Comparison of ENCODE assay signal across 24 mouse cellular contexts in the genomic region with DNA sequence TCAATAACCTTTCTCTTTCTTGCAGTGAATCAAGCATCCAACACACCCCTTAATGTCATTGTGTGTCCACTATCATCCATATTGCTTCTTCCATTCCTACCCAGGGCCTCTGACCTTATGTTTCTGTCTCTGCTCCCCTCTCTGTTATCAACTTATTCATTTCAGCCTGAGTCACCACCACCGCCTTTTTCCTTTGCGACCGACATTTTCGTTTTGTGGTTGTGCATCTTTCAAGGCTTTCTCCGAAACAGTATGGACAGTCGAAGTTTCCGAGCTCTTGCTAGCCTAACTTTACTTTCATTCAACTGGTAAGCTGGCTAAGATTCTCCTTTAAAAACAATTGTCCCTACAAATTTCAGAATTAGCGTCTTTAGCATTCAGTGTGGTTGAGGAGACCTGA.
DNase-seq lines count a peak whose midpoint lies in the region; ATAC-seq and TF ChIP-seq lines count a peak whose summit lies in the region.
"Had no signal": no experiment of that assay in that cellular context is flagged by ENCODE, and none has a peak within 500 bp of the region (broad histone marks: within the 10 kb centered on the region; RNA-seq: fewer than 3 reads in every experiment).

No protein-coding gene starts in this region.

- no peaks in the 10 kb centered on the region for H3K79me2 ChIP-seq in CH12.LX (replicated peaks; ENCODE audit: control insufficient read depth, extremely low read depth, insufficient read depth, poor library complexity, severe bottlenecking)

- ATAC-seq in midbrain, embryonic 15.5 days (replicated peaks): no peak
- peak; percentile 32 for ATAC-seq in inflammation-experienced regulatory T-cells, adult 6 months
- ATAC-seq: CD4-positive, CD25-positive, alpha-beta regulatory T cell, adult 4 months; forebrain, embryonic 14.5 days; forebrain, embryonic 16.5 days had no signal

- in situ Hi-C loops in CH12.LX (cut with MboI; ENCODE audit: low pct_ligation_motif_present, low pct_unique_long_range_greater_than_20kb, low sequenced_read_pairs): no loop called here

- TF ChIP-seq POLR2A in CH12.LX (IDR thresholded peaks at IDR 0.05; ENCODE audit: low read depth, low read length): no peak

- no peak overlapping the region for H3K4me3 ChIP-seq in midbrain, embryonic 10.5 days
- H3K4me3 ChIP-seq in midbrain, embryonic 15.5 days: no peak overlapping the region
- no peak overlapping the region for H3K4me3 ChIP-seq in CH12.LX (replicated peaks in 1 of 3; ENCODE audit: low read depth in 2 of 3, low read length in 2 of 3, poor library complexity in 1 of 3)
- H3K4me3 ChIP-seq: embryonic facial prominence, embryonic 13.5 days; embryonic facial prominence, embryonic 15.5 days; erythroblast, embryonic 14.5 days; forebrain, embryonic 10.5 days; forebrain, embryonic 12.5 days had no signal

- no peak for TF ChIP-seq RAD21 in CH12.LX (IDR thresholded peaks at IDR 0.05; ENCODE audit: low read depth, low read length)

- peak overlapping the region; percentile 19 for H3K27ac ChIP-seq in midbrain, embryonic 10.5 days (replicated peaks)
- no peak overlapping the region for H3K27ac ChIP-seq in midbrain, embryonic 15.5 days
- H3K27ac ChIP-seq in CH12.LX (ENCODE audit: insufficient read depth, low read depth): peak overlapping the region; percentile 67
- H3K27ac ChIP-seq: embryonic facial prominence, embryonic 13.5 days; embryonic facial prominence, embryonic 15.5 days; forebrain, embryonic 12.5 days had no signal

- TF ChIP-seq EP300 in CH12.LX (IDR thresholded peaks at IDR 0.05; ENCODE audit: low read length): peak; percentile 79; the same call in 1 of the 2 replicates

- dilution Hi-C loops in CH12.LX (cut with MboI; ENCODE audit: extremely low pct_ligation_motif_present, extremely low pct_unique_long_range_greater_than_20kb, low sequenced_read_pairs): no loop called here

- H3K4me1 ChIP-seq in midbrain, embryonic 10.5 days: peaks cover 17% of the 10 kb centered on the region
- H3K4me1 ChIP-seq in midbrain, embryonic 15.5 days: peaks cover 9% of the 10 kb centered on the region
- peaks cover 12 to 48% of the 10 kb centered on the region in 2 experiments; a peak in 3 of 4 replicates for H3K4me1 ChIP-seq in CH12.LX (ENCODE audit: control insufficient read depth in 1 of 2, insufficient read depth in 2 of 2)
- H3K4me1 ChIP-seq: embryonic facial prominence, embryonic 15.5 days had no signal

- DNase-seq in midbrain, embryonic 10.5 days (ENCODE audit: low spot score): no peak
- no peak for DNase-seq in CH12.LX (ENCODE audit: extremely low read depth)
- DNase-seq in layer of hippocampus, postnatal 10 days (ENCODE audit: low spot score in 2 of 2): no peak
- no peak for DNase-seq in gastrocnemius, adult 8-10 months (ENCODE audit: low spot score in 2 of 2)
- DNase-seq: adrenal gland, adult 2 months; adrenal gland, postnatal 10 days; adrenal gland, postnatal 25 days; cerebellum, adult 11 months; cerebellum, adult 18-20 months; cerebellum, adult 8-10 months; cerebellum, adult 9-11 months; cerebellum, postnatal 14 days; cerebellum, postnatal 36 days; embryo, embryonic 11 days had no signal

- no peak for TF ChIP-seq CTCF in CH12.LX (conservative IDR thresholded peaks at IDR 0.05 in 1 of 2, IDR thresholded peaks at IDR 0.05 in 1 of 2; ENCODE audit: low read depth in 2 of 2, low read length in 2 of 2)

- peaks cover 5% of the 10 kb centered on the region; the same call in 1 of the 2 replicates for H3K36me3 ChIP-seq in midbrain, embryonic 10.5 days
- H3K36me3 ChIP-seq in midbrain, embryonic 15.5 days (replicated peaks): no peaks in the 10 kb centered on the region
- peaks cover 2 to 44% of the 10 kb centered on the region in 2 experiments for H3K36me3 ChIP-seq in CH12.LX (replicated peaks in 1 of 2; ENCODE audit: control insufficient read depth in 1 of 2, insufficient read depth in 1 of 2, low read length in 1 of 2)
- H3K36me3 ChIP-seq: embryonic facial prominence, embryonic 13.5 days; embryonic facial prominence, embryonic 15.5 days; forebrain, embryonic 12.5 days had no signal

- no peak overlapping the region for H3K9ac ChIP-seq in midbrain, embryonic 15.5 days
- H3K9ac ChIP-seq in CH12.LX (ENCODE audit: insufficient read depth, low read depth): peak overlapping the region; percentile 50
- H3K9ac ChIP-seq: embryonic facial prominence, embryonic 13.5 days; embryonic facial prominence, embryonic 15.5 days; forebrain, embryonic 12.5 days had no signal

- no peak overlapping the region for H3K4me2 ChIP-seq in midbrain, embryonic 15.5 days
- H3K4me2 ChIP-seq in CH12.LX (ENCODE audit: insufficient read depth, low read depth, poor library complexity, severe bottlenecking): peak overlapping the region; percentile 75
- H3K4me2 ChIP-seq: embryonic facial prominence, embryonic 13.5 days; embryonic facial prominence, embryonic 15.5 days; forebrain, embryonic 12.5 days had no signal

- H3K9me3 ChIP-seq in midbrain, embryonic 10.5 days (replicated peaks): peaks cover 8% of the 10 kb centered on the region; the same call in 1 of the 2 replicates
- no peaks in the 10 kb centered on the region for H3K9me3 ChIP-seq in midbrain, embryonic 15.5 days
- H3K9me3 ChIP-seq in CH12.LX (replicated peaks; ENCODE audit: low read length): peaks cover 20% of the 10 kb centered on the region
- H3K9me3 ChIP-seq: embryonic facial prominence, embryonic 13.5 days; embryonic facial prominence, embryonic 15.5 days had no signal

- H3K27me3 ChIP-seq in midbrain, embryonic 10.5 days (ENCODE audit: low read depth, poor library complexity, severe bottlenecking): no peaks in the 10 kb centered on the region
- H3K27me3 ChIP-seq in midbrain, embryonic 15.5 days (replicated peaks): no peaks in the 10 kb centered on the region
- H3K27me3 ChIP-seq in CH12.LX (replicated peaks): no peaks in the 10 kb centered on the region
- H3K27me3 ChIP-seq: embryonic facial prominence, embryonic 13.5 days; embryonic facial prominence, embryonic 15.5 days; forebrain, embryonic 12.5 days had no signal

- 93% methylated on average over 8 of the region's 8 CpGs for WGBS in midbrain, embryonic 10.5 days
- WGBS in midbrain, embryonic 15.5 days: 93% methylated on average over 8 of the region's 8 CpGs

TF ChIP-seq in CH12.LX, 34 proteins besides CTCF, POLR2A, EP300 and RAD21 (continues in another document):
- TF ChIP-seq ELF1 (IDR thresholded peaks at IDR 0.05; ENCODE audit: low read depth, low read length): 0 out of 2 replicates have a peak, but pooled peaks have one; percentile 19
- TF ChIP-seq KAT2A (IDR thresholded peaks at IDR 0.05; ENCODE audit: insufficient replicate concordance, low read length): no peak
- peak; percentile 54; the same call in 1 of the 2 replicates for TF ChIP-seq MAZ (IDR thresholded peaks at IDR 0.05; ENCODE audit: low read depth, low read length)
- TF ChIP-seq JUN (IDR thresholded peaks at IDR 0.05; ENCODE audit: insufficient read depth, low read depth, low read length): peak; percentile 54; the same call in 1 of the 2 replicates
- no peak for TF ChIP-seq GABPA (IDR thresholded peaks at IDR 0.05; ENCODE audit: insufficient replicate concordance, low read depth, low read length)
- no peak for TF ChIP-seq E2F4 (IDR thresholded peaks at IDR 0.05; ENCODE audit: insufficient replicate concordance, low read depth, low read length)
- TF ChIP-seq PAX5 (IDR thresholded peaks at IDR 0.05; ENCODE audit: low read length): no peak
- no peak for TF ChIP-seq USF1 (IDR thresholded peaks at IDR 0.05; ENCODE audit: low read depth, low read length)
- TF ChIP-seq UBTF (IDR thresholded peaks at IDR 0.05; ENCODE audit: low read depth, low read length): 0 out of 2 replicates have a peak, but pooled peaks have one; percentile 49
- no peak for TF ChIP-seq USF2 (conservative IDR thresholded peaks at IDR 0.05; ENCODE audit: low read depth, low read length)
- TF ChIP-seq NRF1 (IDR thresholded peaks at IDR 0.05; ENCODE audit: low read depth, low read length): no peak
- TF ChIP-seq ETS1 (conservative IDR thresholded peaks at IDR 0.05; ENCODE audit: low read depth, low read length): peak; percentile 61; the same call in 1 of the 2 replicates
- no peak for TF ChIP-seq POLR2AphosphoS2 (IDR thresholded peaks at IDR 0.05; ENCODE audit: low read depth, low read length)
- TF ChIP-seq SIN3A (IDR thresholded peaks at IDR 0.05; ENCODE audit: low read length): no peak
- no peak for TF ChIP-seq MXI1 (IDR thresholded peaks at IDR 0.05; ENCODE audit: low read depth, low read length)
- TF ChIP-seq IRF4 (IDR thresholded peaks at IDR 0.05; ENCODE audit: low read depth, low read length): peak; percentile 75; the same call in 1 of the 2 replicates
- TF ChIP-seq HCFC1 (IDR thresholded peaks at IDR 0.05; ENCODE audit: low read depth, low read length): no peak
- TF ChIP-seq ZC3H11A (IDR thresholded peaks at IDR 0.05; ENCODE audit: low read depth, low read length): no peak
- TF ChIP-seq ZMIZ1 (IDR thresholded peaks at IDR 0.05; ENCODE audit: low read depth, low read length): 0 out of 2 replicates have a peak, but pooled peaks have one; percentile 38
- TF ChIP-seq ZNF384 (IDR thresholded peaks at IDR 0.05; ENCODE audit: low read depth, low read length): no peak
- peak; percentile 61 for TF ChIP-seq TCF12 (IDR thresholded peaks at IDR 0.05; ENCODE audit: low read depth, low read length)
- peak; percentile 71; the same call in 1 of the 2 replicates for TF ChIP-seq RCOR1 (conservative IDR thresholded peaks at IDR 0.05; ENCODE audit: low read depth, low read length)
- TF ChIP-seq MAX (IDR thresholded peaks at IDR 0.05; ENCODE audit: low read length): no peak
- TF ChIP-seq NELFE (IDR thresholded peaks at IDR 0.05; ENCODE audit: low read depth, low read length): no peak
- TF ChIP-seq SMC3 (IDR thresholded peaks at IDR 0.05; ENCODE audit: low read depth, low read length): peak; percentile 18; the same call in 1 of the 2 replicates
- TF ChIP-seq CHD2 (IDR thresholded peaks at IDR 0.05; ENCODE audit: low read length): peak; percentile 48; the same call in 1 of the 2 replicates
- TF ChIP-seq TBP (conservative IDR thresholded peaks at IDR 0.05; ENCODE audit: low read depth, low read length): no peak
- TF ChIP-seq ZKSCAN1 (IDR thresholded peaks at IDR 0.05; ENCODE audit: borderline replicate concordance, low read depth, low read length): no peak
- peak; percentile 53; the same call in 1 of the 2 replicates for TF ChIP-seq MYC (IDR thresholded peaks at IDR 0.05; ENCODE audit: low read depth, low read length)
- peak; percentile 32; the same call in 1 of the 2 replicates for TF ChIP-seq BHLHE40 (IDR thresholded peaks at IDR 0.05; ENCODE audit: low read depth, low read length)
- TF ChIP-seq MEF2A (IDR thresholded peaks at IDR 0.05; ENCODE audit: borderline replicate concordance, low read depth, low read length): peak; percentile 27; the same call in 1 of the 2 replicates
- peak; percentile 67; the same call in 1 of the 2 replicates for TF ChIP-seq MAFK (IDR thresholded peaks at IDR 0.05; ENCODE audit: insufficient replicate concordance, low read length)
